Mouse (Mus musculus): ENCODE measurements around the gene Adamts14. TPM values are rescaled to one million over a fixed set of nuclear protein-coding genes. Genes with fewer than 3 reads are reported as not detected.

Adamts14 gene
- polyA plus RNA-seq, 1 experiment from 2014 or later, result 0.72 TPM

DNA sequence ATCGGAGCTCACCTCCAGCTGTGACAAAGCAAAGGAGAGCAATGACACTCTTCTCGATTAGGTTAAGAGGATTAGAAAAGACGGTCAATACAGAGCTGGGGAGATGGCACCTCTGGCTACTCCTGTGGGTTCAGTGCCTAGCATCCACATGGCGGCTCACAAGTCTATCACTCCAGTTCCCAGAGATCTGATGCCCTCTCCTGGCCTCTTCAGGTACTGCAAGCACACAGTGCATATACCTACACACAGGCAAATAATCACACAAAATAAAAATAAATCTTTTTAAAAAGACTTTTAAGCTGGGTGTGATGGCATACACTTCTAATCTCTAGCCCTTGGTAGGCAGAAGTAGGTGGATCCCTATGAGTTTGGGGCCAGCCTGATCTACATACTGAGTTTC lies 53.9 kb downstream of the Adamts14 start:
- WGBS, result 96% methylated on average over 4 of the region's 4 CpGs

DNA sequence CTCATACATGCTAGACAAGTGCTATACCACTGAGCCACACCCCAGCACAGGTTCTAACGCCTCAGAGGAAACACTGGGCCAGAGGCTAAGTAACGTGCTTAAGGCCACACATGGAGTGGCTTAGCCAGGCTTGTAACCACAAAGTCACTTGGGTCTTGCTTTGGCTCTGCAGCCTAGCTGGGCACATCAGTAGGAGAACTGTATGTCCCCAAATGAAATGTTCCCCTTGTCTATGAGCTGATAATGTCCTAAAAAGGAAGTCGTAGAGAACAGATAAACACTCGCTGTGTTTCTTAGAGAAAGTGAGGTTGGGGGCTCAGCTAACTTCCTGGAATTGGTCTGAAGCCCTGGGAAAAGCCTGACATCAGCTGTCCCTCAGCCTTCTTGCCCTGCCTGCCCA lies 57.1 kb downstream of the Adamts14 start:
- Histone ChIP-seq H3K4me1 (no peaks in the 10 kb centered on the region; the same call in 1 of the 2 replicates), H3K27ac (no peak overlapping the region), H3K9ac (no peak overlapping the region), H3K4me3 (no peak overlapping the region), H3K36me3 (no peaks in the 10 kb centered on the region), H3K4me2 (replicated peaks) (no peak overlapping the region), H3K9me3 (replicated peaks) (peaks cover 10% of the 10 kb centered on the region), H3K27me3 (peaks cover 9% of the 10 kb centered on the region)
- no peak for ATAC-seq (ENCODE audit: low FRiP score)
- 89% methylated on average over 4 of the region's 4 CpGs for WGBS

More for the DNA sequence above, 53.9 kb downstream of the Adamts14 start:
- Histone ChIP-seq H3K4me3 (no peak overlapping the region), H3K9ac (no peak overlapping the region), H3K27me3 (no peaks in the 10 kb centered on the region), H3K4me2 (replicated peaks) (no peak overlapping the region), H3K36me3 (no peaks in the 10 kb centered on the region), H3K9me3 (replicated peaks) (peaks cover 10% of the 10 kb centered on the region), H3K4me1 (no peaks in the 10 kb centered on the region), H3K27ac (no peak overlapping the region)
- no peak for ATAC-seq (ENCODE audit: low FRiP score)

DNA sequence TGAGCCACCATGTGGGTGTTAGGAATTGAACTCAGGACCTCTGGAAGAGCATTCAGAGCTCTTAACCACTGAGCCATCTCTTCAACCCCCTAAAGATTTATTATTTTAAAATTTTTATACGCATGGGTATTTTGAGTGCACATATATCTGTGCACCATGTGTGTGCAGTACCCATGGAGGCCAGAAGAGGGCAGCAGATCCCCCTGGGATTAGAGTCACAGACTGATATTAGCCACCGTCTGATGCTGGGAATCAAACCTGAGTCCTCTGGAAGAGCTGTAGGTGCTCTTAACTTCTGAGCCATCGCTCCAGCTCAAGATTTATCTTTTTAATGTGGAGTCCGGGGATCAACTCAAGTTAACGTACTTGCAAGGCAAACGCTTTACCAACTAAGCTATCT lies 57.6 kb downstream of the Adamts14 start:
- peaks cover 10% of the 10 kb centered on the region for H3K27me3 ChIP-seq
- no peaks in the 10 kb centered on the region for H3K36me3 ChIP-seq
- 98% methylated on average over 6 of the region's 6 CpGs for WGBS
- no peaks in the 10 kb centered on the region; the same call in 1 of the 2 replicates for H3K4me1 ChIP-seq
- no peak overlapping the region for H3K4me2 ChIP-seq (replicated peaks)
- H3K9me3 ChIP-seq (replicated peaks), result peaks cover 10% of the 10 kb centered on the region
- no peak overlapping the region for H3K9ac ChIP-seq
- H3K4me3 ChIP-seq, result no peak overlapping the region
- H3K27ac ChIP-seq, result no peak overlapping the region
- no peak for ATAC-seq (ENCODE audit: low FRiP score)

DNA sequence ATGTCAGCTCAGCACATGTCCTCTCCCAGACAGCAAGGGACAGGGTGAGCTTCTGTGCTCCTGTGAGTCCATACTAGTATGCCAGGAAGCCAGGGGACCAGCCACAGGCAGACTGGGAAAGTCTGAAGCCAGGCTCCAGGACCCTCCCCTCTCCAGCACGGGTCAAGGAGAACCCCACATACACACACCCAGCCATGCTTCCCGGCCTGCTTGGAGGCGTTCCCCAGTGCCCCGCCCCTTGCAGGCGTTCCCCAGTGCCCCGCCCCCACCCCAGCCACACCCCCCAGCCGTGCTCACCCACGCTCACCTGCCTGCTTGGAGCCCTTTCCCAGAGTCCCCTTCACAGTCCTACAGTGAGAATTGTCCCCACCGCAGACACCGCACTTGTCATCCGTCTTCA lies 60.4 kb downstream of the Adamts14 start:
- Histone ChIP-seq H3K4me3 (no peak overlapping the region), H3K9me3 (replicated peaks) (peaks cover 5% of the 10 kb centered on the region; the same call in 1 of the 2 replicates), H3K4me2 (replicated peaks) (peak overlapping the region; percentile 27), H3K36me3 (no peaks in the 10 kb centered on the region), H3K4me1 (no peaks in the 10 kb centered on the region; the same call in 1 of the 2 replicates), H3K9ac (no peak overlapping the region), H3K27me3 (peaks cover 10% of the 10 kb centered on the region), H3K27ac (no peak overlapping the region)
- no peak for ATAC-seq (ENCODE audit: low FRiP score)
- WGBS, result 9% methylated on average over 11 of the region's 11 CpGs

DNA sequence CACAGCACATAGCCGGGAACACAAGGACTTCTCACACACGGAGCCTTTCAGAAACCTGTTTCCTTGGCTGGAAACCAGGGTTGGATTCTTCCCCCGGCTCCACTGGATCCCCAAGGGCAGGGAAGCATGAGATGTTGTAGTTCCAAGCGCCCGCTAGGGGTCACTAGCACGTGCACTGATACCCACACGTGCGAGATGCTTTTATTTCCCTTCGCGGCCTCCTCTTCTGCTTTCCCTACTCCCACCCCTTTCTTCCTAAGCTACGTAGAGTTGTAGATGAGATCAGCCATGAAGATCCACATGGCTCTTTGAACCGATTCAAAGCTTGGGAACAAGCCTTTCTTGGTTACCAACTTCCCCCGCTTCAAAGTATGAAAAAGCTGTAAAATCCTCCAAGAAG lies 61.5 kb downstream of the Adamts14 start:
- Histone ChIP-seq H3K4me1 (no peaks in the 10 kb centered on the region; the same call in 1 of the 2 replicates), H3K27ac (no peak overlapping the region), H3K27me3 (peaks cover 10% of the 10 kb centered on the region), H3K9ac (no peak overlapping the region), H3K36me3 (no peaks in the 10 kb centered on the region), H3K4me2 (replicated peaks) (no peak overlapping the region), H3K4me3 (no peak overlapping the region), H3K9me3 (replicated peaks) (peaks cover 5% of the 10 kb centered on the region; the same call in 1 of the 2 replicates)
- 9% methylated on average over 13 of the region's 13 CpGs for WGBS
- no peak for ATAC-seq (ENCODE audit: low FRiP score)

DNA sequence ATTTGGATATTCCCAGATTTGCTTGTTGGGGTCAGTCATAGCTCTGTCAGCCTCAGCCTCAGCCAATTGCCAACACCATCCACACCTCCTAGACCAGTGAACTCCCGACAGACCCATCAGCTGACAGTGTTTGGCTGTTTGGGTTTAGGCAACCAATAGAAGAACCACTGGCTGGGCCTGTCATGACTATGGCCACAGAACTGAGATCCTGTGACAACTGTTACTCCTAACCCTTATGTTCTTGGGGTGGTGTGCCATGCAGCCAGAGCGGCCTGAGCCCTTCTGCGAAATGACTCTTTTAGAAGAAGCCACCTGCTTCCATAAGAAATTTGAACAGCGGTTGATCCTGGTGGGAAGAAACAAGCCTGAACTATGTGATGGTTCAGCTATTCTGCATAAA lies 62.1 kb downstream of the Adamts14 start:
- H3K4me1 ChIP-seq, result no peaks in the 10 kb centered on the region; the same call in 1 of the 2 replicates
- peaks cover 10% of the 10 kb centered on the region for H3K27me3 ChIP-seq
- no peaks in the 10 kb centered on the region for H3K36me3 ChIP-seq
- 81% methylated on average over 4 of the region's 4 CpGs for WGBS
- no peak overlapping the region for H3K27ac ChIP-seq
- no peak overlapping the region for H3K4me3 ChIP-seq
- peaks cover 5% of the 10 kb centered on the region; the same call in 1 of the 2 replicates for H3K9me3 ChIP-seq (replicated peaks)
- H3K9ac ChIP-seq, result no peak overlapping the region
- no peak overlapping the region for H3K4me2 ChIP-seq (replicated peaks)
- no peak for ATAC-seq (ENCODE audit: low FRiP score)

DNA sequence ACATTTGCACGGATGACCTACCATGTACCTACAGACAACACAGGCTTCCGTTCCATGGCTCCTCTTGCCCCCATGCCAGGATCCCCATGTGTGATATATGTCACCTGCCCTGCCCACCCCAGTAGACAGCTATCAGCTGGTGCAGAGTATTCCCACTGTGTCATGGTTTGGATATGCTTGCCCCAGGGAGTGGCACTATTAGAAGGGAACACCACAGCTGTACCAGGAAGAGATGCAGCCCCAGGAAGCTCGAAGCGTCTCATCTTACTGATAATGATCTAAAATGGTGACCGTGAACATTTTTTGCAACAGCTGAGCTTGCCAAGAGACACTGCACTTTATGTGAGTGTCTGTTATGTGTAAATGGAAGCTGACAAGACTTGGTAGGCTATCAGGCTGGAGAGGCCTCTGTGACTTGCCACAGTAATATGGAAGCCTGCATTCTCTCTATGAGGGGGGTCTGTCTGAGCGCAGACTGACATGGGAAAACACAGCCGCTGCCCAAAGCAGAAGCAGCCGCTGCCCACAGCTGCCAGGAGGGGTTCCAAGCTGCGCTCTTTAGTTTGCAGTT lies 65.0 kb downstream of the Adamts14 start:
- no peak overlapping the region for H3K4me2 ChIP-seq (replicated peaks)
- no peaks in the 10 kb centered on the region for H3K36me3 ChIP-seq
- no peak overlapping the region for H3K4me3 ChIP-seq
- H3K9ac ChIP-seq, result no peak overlapping the region
- ATAC-seq (ENCODE audit: low FRiP score), result no peak
- H3K4me1 ChIP-seq, result no peaks in the 10 kb centered on the region; the same call in 1 of the 2 replicates
- no peaks in the 10 kb centered on the region for H3K9me3 ChIP-seq (replicated peaks)
- 80% methylated on average over 9 of the region's 9 CpGs for WGBS
- peaks cover 7% of the 10 kb centered on the region for H3K27me3 ChIP-seq
- H3K27ac ChIP-seq, result no peak overlapping the region

DNA sequence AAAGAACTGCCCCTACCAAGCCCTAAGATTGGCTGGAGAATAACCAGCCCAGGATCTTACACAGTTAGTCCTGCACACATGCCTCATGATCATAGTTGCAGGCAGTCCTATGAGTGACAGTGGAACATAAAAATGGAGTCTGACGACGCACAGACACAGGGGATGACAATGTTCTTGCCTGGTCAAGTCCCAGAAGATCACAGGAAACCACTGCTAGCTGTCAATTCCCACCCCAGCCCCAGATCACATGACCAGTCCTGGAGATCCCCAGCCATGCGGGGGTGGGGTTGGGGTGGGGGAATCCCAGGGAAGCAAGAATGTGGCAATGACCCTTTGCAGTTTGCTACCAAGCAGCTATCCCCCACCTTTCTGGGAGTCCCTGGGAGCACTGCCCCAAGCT lies 69.3 kb downstream of the Adamts14 start:
- Histone ChIP-seq H3K27ac (no peak overlapping the region), H3K9ac (no peak overlapping the region), H3K4me3 (no peak overlapping the region), H3K36me3 (no peaks in the 10 kb centered on the region), H3K27me3 (no peaks in the 10 kb centered on the region; the same call in 1 of the 2 replicates), H3K9me3 (replicated peaks) (no peaks in the 10 kb centered on the region), H3K4me2 (replicated peaks) (no peak overlapping the region), H3K4me1 (peaks cover 7% of the 10 kb centered on the region)
- no peak for ATAC-seq (ENCODE audit: low FRiP score)
- 77% methylated on average over 3 of the region's 3 CpGs for WGBS

DNA sequence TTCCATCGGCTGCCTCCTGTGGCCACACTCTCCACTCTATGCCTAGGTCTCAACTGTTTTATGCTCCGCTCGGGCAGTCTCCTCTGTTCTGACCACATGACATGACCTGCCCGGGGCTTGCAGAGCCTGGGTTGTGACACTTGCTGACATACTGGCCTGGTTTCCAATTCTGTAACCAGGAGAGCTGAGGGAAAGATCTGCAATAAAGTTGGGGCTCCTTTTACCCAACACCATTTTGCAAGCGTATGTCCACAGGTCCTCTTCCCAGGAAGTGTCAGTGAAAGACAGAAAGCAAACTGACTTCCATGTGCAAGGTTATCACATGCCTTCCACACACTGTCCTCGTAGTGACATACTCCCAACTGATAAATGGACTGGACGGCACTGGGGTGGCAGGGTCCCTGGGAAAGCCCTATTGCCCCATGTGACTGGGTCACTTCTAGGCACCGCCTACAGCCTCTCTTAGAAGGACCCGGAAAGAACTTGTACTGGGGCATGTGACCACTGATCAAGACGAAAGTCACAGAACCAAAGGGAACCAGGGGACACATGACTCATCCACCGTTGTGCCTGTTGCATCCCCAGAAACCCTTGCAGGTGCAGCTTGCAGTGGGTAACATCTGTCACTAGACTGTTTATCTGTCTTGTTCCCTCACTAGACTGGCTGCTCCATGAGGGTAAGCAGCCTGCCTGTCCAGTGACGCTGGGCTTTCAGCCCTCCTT lies 71.5 kb downstream of the Adamts14 start:
- 79% methylated on average over 12 of the region's 12 CpGs for WGBS
- H3K4me1 ChIP-seq, result peaks cover 7% of the 10 kb centered on the region
- H3K27ac ChIP-seq, result no peak overlapping the region
- no peak for ATAC-seq (ENCODE audit: low FRiP score)
- no peak overlapping the region for H3K4me2 ChIP-seq (replicated peaks)
- no peak overlapping the region for H3K4me3 ChIP-seq
- H3K9ac ChIP-seq, result no peak overlapping the region
- H3K36me3 ChIP-seq, result no peaks in the 10 kb centered on the region
- H3K27me3 ChIP-seq, result no peaks in the 10 kb centered on the region; the same call in 1 of the 2 replicates
- H3K9me3 ChIP-seq (replicated peaks), result no peaks in the 10 kb centered on the region

DNA sequence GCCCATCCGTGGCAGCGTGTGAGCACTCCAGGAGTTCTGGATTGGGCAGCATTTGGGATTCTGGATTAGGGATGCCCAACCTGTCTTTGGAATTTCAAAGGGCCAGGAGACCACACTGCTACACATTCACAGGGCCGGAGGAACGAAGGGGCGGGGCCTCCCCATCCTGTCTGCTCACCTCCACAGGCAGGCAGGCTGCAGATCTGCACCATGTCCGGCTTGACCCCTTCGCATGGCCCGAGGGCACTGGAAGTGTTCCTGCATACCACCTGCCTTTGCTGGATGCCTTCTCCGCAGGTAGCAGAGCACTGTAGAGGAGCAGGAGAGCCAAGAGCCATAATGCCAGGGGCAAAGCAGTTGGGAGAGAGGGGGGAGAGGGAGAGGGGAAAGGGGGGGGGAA lies 72.2 kb downstream of the Adamts14 start:
- Histone ChIP-seq H3K9ac (no peak overlapping the region), H3K4me1 (peaks cover 7% of the 10 kb centered on the region), H3K36me3 (no peaks in the 10 kb centered on the region), H3K4me3 (no peak overlapping the region), H3K4me2 (replicated peaks) (no peak overlapping the region), H3K9me3 (replicated peaks) (no peaks in the 10 kb centered on the region), H3K27me3 (no peaks in the 10 kb centered on the region; the same call in 1 of the 2 replicates), H3K27ac (no peak overlapping the region)
- no peak for ATAC-seq (ENCODE audit: low FRiP score)
- WGBS, result 40% methylated on average over 9 of the region's 9 CpGs

DNA sequence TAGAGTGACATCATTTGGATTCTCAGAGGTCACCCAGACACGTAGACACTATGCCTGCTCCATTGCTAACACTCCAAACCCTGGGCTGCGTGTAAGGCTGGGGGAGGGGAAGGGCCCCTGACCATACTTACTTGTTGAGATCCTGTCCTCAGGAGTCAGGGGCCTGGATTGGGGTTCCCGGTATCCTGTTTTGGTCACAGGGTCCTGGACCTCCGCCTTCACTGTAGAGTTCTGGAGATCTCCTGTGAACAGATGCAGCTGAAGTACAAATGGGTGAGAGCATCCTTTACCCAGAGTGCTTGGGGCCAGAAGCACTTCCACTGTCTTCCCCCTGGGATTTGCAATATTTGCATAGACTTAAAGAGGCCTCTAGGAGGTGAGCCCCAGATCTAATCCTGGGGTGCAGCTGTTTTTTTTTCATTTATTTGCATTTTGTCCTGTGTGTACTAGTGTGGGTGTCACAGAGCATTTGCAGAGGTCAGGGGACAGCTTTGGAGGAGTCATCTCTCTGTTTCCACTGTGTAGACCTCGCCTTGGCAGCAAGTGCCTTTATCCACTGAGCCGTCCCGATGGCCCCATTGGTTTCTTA lies 72.9 kb downstream of the Adamts14 start:
- H3K9ac ChIP-seq, result no peak overlapping the region
- H3K4me3 ChIP-seq, result no peak overlapping the region
- no peaks in the 10 kb centered on the region; the same call in 1 of the 2 replicates for H3K27me3 ChIP-seq
- peaks cover 7% of the 10 kb centered on the region for H3K4me1 ChIP-seq
- no peak for ATAC-seq (ENCODE audit: low FRiP score)
- H3K9me3 ChIP-seq (replicated peaks), result no peaks in the 10 kb centered on the region
- 69% methylated on average over 7 of the region's 7 CpGs for WGBS
- H3K27ac ChIP-seq, result no peak overlapping the region
- H3K36me3 ChIP-seq, result no peaks in the 10 kb centered on the region
- no peak overlapping the region for H3K4me2 ChIP-seq (replicated peaks)

DNA sequence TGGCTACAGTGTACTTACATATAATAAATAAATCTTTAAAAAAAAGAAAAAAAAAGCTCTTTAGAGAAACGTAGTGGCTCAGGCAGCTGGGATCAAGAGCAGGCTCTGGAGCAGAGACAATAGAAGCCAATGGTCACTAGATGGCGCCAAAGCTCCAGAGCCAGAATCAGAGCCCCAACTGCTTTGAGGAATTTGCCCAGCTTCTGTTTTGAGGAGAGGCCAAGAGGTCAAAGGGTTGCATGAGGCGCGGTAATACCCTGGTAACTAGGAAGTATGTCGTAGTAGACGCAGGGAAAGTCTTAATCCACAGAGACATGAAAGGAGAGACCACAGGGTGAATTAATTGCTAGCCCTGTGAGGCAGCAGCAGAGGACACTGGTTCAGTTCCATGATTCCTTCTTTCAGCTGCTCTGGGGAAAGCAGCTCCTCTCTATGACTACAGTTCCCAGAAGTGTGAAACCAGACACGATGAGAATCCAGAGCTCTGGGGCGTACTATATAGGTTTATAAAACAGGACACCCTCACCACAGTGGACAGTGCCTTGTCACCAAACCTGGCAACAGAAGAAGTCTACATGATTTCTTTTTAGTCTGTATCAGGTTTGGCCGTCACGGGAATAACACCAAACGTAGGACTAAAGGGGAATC lies 73.5 kb downstream of the Adamts14 start:
- no peaks in the 10 kb centered on the region for H3K36me3 ChIP-seq
- no peak overlapping the region for H3K9ac ChIP-seq
- no peak overlapping the region for H3K4me2 ChIP-seq (replicated peaks)
- H3K27ac ChIP-seq, result no peak overlapping the region
- WGBS, result 25% methylated on average over 11 of the region's 11 CpGs
- H3K27me3 ChIP-seq, result no peaks in the 10 kb centered on the region; the same call in 1 of the 2 replicates
- no peak overlapping the region for H3K4me3 ChIP-seq
- ATAC-seq (ENCODE audit: low FRiP score), result peak; percentile 20; the same call in 1 of the 2 replicates
- H3K4me1 ChIP-seq, result peaks cover 7% of the 10 kb centered on the region
- no peaks in the 10 kb centered on the region for H3K9me3 ChIP-seq (replicated peaks)
